Mouse (Mus musculus): ENCODE measurements around the gene Dnajc21. TPM values are rescaled to one million over a fixed set of nuclear protein-coding genes. Genes with fewer than 3 reads are reported as not detected.

The Dnajc21 gene
- 7.2 TPM for polyA plus RNA-seq (2017; shearing (Covaris generic))

DNA sequence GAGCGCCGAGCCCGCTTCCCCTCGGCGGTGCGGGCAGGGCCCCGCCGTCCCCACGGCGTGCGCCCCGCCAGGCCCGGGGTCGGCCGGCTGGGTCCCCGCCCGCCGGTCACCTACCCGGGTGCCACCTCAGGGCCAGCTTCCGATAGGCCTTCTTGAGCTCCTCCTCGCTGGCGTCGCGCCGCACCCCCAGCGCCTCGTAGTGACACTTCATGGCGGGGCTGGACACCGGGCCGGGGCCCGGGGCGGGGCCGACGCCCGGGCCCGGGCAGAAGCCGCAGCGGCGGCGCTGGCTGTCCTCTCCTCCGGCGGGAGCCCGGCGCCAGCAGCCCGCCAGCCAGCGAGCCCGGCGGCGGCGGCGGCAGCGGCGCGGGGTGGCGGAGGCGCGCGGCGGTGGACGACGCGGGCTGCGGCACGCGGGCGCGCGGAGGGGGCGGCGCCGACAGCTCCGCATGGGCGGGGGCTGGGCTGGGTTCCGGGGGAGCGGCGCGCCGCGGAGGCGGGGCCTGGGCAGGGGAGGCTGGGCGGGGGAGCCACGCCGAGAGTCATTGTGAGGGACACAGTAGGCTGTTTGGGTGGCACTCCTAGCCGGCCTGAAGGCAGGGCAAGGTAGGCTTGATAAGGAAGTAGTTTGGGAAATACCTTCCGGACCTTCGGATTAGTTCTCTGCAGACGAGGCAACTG lies at the start of gene Dnajc21:
Gene Dnajc21 (minus strand): TSS at position 366 of the 681 bp plus-strand sequence.

DNA sequence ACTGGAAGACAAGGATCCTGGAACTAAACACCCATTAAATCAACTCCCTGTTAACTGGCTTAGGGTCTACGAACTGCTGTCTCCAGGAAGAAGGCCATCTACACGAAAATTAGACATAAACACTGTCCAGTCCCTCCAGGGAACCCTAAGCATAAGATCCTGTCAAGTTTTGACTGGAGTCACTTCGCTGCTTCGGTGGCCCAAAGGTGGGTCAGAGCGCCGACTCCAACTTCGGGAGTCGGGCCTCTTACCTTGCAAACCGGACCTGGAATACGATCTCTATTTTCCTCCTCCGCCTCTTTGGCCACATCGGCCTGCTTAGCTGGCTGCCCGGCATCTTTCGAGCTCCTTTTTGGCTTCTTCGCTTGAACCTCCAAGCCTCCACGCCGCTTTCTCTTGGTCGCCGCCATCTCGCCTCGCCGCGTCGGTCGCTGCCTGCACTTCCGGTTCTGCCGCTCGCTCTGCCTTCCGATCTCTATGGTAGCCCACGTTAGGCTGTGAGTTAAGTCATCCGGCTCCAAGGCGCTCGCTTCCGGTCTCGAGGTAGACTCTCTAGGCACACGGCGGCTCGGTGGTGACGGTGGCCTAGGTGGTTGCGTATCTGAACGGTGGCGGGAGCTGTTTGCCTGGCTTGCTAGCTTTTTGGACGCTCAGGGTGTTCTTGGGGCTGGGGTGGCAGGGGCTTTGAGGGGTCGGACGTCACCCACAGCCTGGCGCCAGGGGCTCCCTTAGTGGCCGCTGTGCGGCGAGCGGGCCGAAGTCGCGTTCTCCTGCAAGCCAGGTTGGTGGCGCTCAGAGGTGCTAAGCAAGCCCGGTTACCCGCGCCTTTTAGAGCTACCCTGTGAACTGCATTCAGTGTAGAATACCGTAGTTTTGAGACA lies 15.4 kb upstream of the Dnajc21 start, which contains the start of the genes Brix1 and Rad1:
Gene Brix1 (minus strand): TSS at position 464 of the 881 bp plus-strand sequence.
Gene Rad1 (plus strand): TSS at position 535 of the 881 bp plus-strand sequence.

Other genes with a start within 250 kb of the Dnajc21 start
- not detected for gene Gm21973, start 145.1 kb downstream of the Dnajc21 start, polyA plus RNA-seq (2017; shearing (Covaris generic))
- not detected for gene Agxt2, start 112.0 kb downstream of the Dnajc21 start, polyA plus RNA-seq (2017; shearing (Covaris generic))
- gene Brix1, start 15.4 kb upstream of the Dnajc21 start, polyA plus RNA-seq (2017; shearing (Covaris generic)), result 145 TPM
- gene Rad1, start 15.5 kb upstream of the Dnajc21 start, polyA plus RNA-seq (2017; shearing (Covaris generic)), result 60.3 TPM
- not detected for gene Ttc23l, start 88.2 kb upstream of the Dnajc21 start, polyA plus RNA-seq (2017; shearing (Covaris generic))
- gene Rai14, start 244.1 kb upstream of the Dnajc21 start, polyA plus RNA-seq (2017; shearing (Covaris generic)), result 1.1 TPM